Mouse (Mus musculus): ENCODE results near the gene Zfand2a.

The Zfand2a gene

DNA sequence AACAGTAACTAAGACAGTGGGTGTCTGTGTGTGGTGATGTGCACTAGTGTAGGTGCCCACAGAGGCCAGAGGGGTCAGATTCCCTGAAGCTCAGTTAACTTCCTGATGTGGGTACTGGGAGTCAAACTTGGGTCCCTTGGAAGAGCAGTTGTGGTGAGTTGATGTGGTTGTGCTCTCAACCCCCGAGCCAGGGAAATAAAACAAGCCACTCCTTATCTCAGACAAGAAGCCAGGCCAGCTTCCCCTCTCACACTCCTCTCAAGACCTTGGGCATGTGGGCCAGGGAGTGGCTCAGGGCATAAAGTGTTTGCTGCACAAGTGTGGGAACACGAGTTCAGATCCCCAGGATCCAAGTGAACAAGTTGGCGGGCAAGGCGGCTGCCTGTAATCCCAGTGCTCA, 17.5 kb downstream of the Zfand2a start:
- in situ Hi-C loops (cut with MboI, MseI), result no loop called here

DNA sequence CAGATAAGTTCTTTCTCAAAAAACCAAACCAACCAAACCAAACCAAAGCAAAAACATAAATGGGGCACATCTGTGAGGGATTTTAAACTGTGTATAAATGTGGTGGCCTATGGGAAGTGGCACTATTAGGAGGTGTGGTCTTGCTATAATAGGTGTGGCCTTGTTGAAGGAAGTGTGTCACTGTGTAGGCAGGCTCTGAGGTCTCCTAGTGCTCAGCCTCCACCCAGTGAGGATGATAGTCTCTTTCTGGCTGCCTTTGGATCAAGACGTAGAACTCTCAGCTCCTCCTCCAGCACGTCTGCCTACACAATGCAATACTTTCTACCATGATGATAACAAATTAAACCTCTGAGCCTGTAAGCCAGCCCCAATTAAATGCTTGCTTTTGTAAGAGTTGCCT, 18.0 kb downstream of the Zfand2a start:
- in situ Hi-C loops (cut with MboI, MseI), result no loop called here

DNA sequence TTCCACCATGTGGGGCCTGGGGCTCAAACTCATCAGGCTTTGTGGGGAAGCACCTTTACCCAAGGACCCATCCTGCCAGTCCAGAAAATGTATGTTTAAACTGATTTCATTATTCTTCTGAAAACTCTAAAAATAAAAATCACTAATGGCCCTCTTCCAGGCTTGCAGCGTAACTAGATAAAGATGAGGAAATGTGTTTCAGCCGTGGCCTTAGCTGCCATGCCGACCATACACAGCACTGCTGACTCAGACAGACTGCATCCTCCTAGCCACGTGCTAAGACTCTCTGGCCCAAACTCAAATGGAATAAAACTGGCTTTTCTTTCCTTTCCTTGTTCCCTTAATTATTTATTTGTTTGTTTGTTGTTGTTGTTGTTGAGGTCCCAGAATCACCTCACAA, 19.5 kb downstream of the Zfand2a start:
- in situ Hi-C loops (cut with MboI, MseI), result no loop called here

- in situ Hi-C loops (cut with MboI, MseI), result no loop called here
These were observed 23.8 kb downstream of the Zfand2a start, which contains the start of gene 3110082I17Rik for GRCm38 (mm10) chr5:139460384-139461067. Gene 3110082I17Rik (minus strand): TSS chr5:139460527.

DNA sequence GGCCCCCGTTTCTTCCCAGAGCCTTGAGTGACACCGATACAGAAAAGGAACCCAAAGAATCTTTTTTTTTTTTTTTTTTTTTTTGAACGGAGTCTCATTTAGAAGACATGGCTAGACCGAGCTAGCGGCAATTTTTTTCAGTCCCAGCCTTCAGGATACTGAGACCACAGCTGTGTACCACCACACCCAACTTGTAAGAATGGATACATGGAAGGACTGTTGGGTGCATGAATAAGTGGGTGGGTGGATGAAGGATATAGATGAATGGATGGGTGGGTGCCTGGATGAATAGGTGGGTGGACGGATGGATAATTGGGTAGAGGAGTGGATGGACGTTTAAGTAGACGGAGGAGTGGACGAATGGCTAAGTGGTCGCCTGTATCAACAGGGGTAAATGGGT, 24.4 kb downstream of the Zfand2a start:
- in situ Hi-C loops (cut with MboI, MseI), result no loop called here

DNA sequence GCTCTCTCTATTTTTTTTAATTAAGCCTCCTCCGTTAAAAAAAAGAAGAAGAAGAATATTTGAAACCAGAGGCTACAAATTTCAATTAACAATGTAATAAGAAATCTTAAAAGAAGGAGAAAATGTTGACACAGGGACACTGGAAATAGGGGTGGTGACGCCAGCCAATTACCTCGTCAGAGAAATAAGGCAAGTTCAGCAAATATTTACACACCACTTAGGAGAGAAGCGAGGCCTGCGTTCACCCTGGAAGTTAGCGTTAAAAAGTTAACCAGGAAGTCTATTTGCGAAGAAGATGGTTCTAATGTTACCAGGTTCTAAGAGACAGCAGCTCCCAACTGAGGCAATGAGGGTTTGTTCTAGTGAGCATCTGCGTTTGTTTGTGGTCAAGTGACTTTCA, 27.1 kb downstream of the Zfand2a start:
- in situ Hi-C loops (cut with MboI, MseI), result no loop called here

- in situ Hi-C loops (cut with MboI, MseI), result no loop called here
These were observed 29.2 kb downstream of the Zfand2a start for GRCm38 (mm10) chr5:139455166-139455565.

- in situ Hi-C loops (cut with MboI, MseI), result no loop called here
These were observed 31.3 kb downstream of the Zfand2a start for GRCm38 (mm10) chr5:139453031-139453430.

GRCm38 (mm10) chr5:139449926-139450325, 34.4 kb downstream of the Zfand2a start:
- in situ Hi-C loops (cut with MboI, MseI), result no loop called here

DNA sequence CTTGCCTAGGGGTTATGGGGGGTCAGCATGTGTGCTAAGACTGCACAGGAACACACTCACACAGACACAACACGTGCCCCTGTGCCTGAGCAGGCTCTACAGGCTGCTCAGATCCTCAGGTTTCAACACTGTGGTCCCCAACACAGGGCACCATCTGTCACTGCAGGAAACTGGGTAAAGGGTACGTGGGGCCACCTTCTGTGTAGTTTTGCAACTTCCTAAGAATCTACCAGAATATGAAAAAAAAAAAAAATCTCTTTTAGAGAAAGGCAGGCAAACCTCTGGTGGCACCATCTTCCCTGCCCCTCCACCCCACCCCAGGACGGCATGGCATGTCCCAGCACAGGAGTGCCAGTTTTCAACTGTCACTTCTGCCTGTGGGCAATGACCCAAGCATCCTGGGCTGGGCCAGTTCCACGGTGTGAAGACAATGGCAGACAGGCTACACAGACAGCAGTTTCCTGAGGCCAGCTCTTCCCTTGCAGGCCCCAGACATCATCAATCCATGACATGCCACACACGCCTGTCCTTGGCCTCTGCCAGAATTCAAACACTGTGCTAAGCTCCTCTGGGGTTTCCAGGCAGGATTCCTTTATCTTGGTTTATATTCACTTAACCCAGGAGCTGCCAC, 35.1 kb downstream of the Zfand2a start:
- in situ Hi-C loops (cut with MboI, MseI), result no loop called here

DNA sequence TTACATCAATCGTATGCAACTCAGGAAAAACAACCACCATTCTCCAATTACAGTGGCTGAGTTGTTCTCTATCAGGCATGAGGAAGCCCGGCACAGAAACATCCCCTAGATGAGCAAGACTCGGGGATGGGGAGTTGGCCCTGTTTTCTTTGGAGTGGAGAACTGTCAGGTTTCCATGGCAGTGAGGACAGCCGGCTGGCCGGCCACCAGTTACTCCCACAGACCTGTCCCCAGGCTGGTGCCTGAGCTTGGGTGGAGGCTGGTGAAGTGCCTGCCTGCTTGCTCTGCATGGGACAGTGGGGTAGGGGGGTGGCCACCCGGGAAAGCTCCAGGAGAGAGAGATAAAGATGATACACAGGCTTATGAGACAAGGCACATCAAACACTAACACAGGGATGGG, 36.3 kb downstream of the Zfand2a start:
- in situ Hi-C loops (cut with MboI, MseI), result no loop called here

DNA sequence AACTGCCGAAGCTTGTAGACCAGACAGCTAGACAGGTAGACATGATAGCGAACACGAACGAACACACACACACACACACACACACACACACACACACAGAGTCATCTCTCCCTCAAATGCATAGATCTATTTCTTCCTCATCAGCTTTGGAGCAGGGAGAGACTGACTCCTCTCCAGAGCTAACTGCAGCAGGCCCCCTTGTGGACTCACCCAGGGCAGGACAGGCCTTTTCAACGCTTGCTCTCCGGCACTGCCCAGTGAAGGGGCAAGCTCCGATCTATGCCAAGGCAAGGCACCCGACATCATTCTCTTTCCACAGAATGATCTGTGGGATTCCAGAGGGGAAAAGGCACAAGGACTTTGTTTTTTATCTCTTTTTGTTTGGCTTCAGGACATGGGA, 39.1 kb downstream of the Zfand2a start:
- in situ Hi-C loops (cut with MboI, MseI), result no loop called here

- in situ Hi-C loops (cut with MboI, MseI), result no loop called here
These were observed 41.4 kb downstream of the Zfand2a start for GRCm38 (mm10) chr5:139442962-139443361.

DNA sequence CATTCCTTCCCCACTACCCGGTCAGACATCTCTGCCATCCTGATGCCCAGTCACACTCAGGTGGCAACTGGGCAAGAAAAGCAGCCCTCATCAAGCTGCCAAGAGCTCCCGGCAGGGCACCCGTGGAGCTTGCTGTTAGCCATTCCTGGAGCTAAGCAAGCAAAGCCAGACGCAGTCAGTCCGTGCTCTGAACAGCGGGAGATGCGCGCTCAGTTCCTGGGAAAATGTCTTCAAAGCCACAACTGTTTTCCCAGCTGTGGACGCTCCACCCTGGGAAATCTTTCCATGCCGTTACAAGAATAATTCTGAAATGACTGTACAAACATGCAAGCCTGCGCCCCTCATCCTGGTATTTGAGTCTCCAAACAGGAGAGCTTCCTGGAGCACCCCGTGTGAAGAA, 41.9 kb downstream of the Zfand2a start:
- in situ Hi-C loops (cut with MboI, MseI), result no loop called here

DNA sequence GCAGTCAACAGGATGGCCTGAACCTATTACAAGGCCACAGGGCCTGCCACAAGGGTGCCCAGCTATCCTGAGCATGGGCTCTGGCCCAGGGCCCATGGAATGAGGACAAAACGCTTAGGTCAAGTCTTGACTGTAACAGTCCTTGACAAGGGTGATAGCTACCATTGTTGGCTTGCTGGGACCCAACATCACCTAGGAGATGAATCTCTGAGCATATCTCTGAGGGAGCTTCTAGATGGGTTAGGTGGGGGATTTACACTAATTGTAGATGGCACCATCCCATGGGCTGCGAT, 42.7 kb downstream of the Zfand2a start:
- in situ Hi-C loops (cut with MboI, MseI), result no loop called here

GRCm38 (mm10) chr5:139440926-139441725, 43.2 kb downstream of the Zfand2a start:
- in situ Hi-C loops (cut with MboI, MseI), result no loop called here

GRCm38 (mm10) chr5:139440451-139440850, 43.9 kb downstream of the Zfand2a start:
- in situ Hi-C loops (cut with MboI, MseI), result no loop called here

GRCm38 (mm10) chr5:139438440-139438839, 45.9 kb downstream of the Zfand2a start:
- in situ Hi-C loops (cut with MboI, MseI), result no loop called here

DNA sequence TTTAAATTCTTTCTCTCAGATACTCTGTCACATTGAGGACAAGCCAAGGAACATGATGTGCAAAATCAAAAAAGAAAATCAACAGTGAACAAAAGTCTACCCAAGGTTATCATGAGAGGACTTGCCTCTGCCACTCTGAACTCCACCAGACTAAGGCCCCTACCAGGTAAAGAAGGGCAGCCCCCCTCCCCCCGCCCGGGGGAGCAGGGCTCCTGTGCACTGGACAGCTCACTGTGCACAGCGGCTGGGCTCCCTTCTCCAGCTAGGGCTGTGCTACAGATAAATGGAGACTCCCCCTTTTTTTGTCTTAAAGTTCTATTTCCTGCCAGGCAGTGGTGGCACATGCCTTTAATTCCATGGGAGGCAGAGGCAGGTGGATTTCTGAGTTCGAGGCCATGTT, 46.6 kb downstream of the Zfand2a start:
- in situ Hi-C loops (cut with MboI, MseI), result no loop called here

DNA sequence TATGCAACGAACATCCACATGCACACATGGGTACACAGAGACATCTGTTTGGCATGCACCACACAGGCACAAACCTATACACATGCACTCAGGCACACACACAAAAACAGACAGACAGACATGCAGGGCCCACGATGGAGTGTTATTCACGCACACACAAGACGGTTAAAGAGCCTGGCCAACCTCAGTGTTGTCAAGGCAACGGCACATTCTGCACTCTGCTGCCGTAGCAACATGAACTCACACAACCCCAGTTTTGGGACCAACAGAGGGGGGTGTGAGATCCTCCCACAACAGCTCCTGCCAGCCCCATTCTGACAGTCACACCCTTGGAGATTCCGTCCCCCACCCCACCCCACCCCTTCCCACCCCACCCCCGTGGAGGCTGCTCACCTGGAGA, 49.4 kb downstream of the Zfand2a start:
- in situ Hi-C loops (cut with MboI, MseI), result no loop called here

DNA sequence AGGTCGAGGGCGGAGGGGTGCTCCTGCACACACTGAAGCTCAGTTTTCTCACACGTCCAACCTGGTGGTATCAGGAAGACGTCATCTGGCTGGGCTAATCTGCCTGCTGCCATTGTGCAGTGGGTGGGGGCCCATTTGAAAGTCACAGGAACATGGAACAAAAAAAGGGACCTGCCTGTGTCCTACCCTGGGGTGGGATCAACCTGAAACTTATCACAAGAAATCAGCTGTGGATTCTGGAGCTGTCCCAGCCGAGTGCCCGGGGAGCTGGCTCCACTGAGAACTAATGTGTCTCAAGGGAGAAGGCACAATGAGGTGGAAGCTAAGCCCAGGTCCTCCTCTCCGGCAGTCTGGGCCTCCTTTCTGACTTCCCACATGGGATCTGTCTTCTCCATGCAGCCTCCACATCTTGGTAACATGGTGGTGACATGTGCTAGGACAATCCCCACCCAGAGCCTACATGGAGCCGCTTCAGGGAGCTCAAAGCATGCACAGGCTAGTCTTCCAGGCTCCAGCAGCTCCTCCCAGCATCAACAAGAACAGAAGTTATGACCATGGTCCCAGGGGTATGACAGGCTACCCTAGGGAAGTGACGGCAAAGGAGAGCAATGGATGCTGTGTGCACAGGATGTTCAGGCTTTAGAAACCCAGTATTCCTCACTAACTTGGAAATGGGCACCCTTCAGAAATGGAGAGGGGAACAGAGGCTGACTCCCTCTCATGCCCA, 50.3 kb downstream of the Zfand2a start:
- in situ Hi-C loops (cut with MboI, MseI), result no loop called here
